Mouse (Mus musculus) brain, embryonic 14.5 days (tissue): ENCODE results near the gene Arsa.

Experiments used
- CTCF ChIP-seq: fragments of 200-500 bp; IDR thresholded peaks from 2 replicates; pipeline ENCODE4 v1.5.1; 2012; ENCODE audit warnings: inconsistent platforms, mild to moderate bottlenecking, moderate library complexity, borderline replicate concordance; ENCODE audit not compliant: insufficient read depth, insufficient read length; ENCODE audit errors: extremely low read depth
- POLR2A ChIP-seq: fragments of 200-500 bp; IDR thresholded peaks from 2 replicates; pipeline ENCODE4 v1.6.1; 2012; ENCODE audit warnings: mild to moderate bottlenecking, inconsistent platforms, borderline replicate concordance; ENCODE audit not compliant: poor library complexity, insufficient read depth, insufficient read length, severe bottlenecking; ENCODE audit errors: extremely low read depth

- TF ChIP-seq CTCF (no peak), POLR2A (no peak)
Measured at GRCm38 (mm10) chr15:89431806-89432205, 45.4 kb downstream of the Arsa start.
